Mouse (Mus musculus) cerebellum, adult 11-12 months (tissue): ENCODE results near the gene Rab5if.
"Not testable (repeated sequence)": the region's sequence is repeated elsewhere in the genome, so short reads cannot be mapped to it uniquely, and the experiment has no call there.

Experiments
- DNase-seq: peaks from one replicate; pipeline ENCODE4 v3.0.0; 2022

Gene Rab5if

GRCm38 (mm10) chr2:156892821-156893220, 29.9 kb downstream of the Rab5if start:
- DNase-seq, result no peak

GRCm38 (mm10) chr2:156894496-156895265, 31.8 kb downstream of the Rab5if start:
- DNase-seq, result no peak

- DNase-seq, result no peak
Observed at GRCm38 (mm10) chr2:156896384-156896914, 33.5 kb downstream of the Rab5if start.

- DNase-seq, result no peak
Observed at GRCm38 (mm10) chr2:156897034-156897433, 34.1 kb downstream of the Rab5if start.

- DNase-seq, result no peak
Observed at GRCm38 (mm10) chr2:156898374-156898773, 35.4 kb downstream of the Rab5if start.

- no peak for DNase-seq
Observed at GRCm38 (mm10) chr2:156899184-156899583, 36.3 kb downstream of the Rab5if start.

- no peak for DNase-seq
Observed at GRCm38 (mm10) chr2:156901344-156901743, 38.4 kb downstream of the Rab5if start.

- no peak for DNase-seq
Observed at GRCm38 (mm10) chr2:156901883-156902282, 39.0 kb downstream of the Rab5if start.

- DNase-seq, result not testable (repeated sequence)
Observed at GRCm38 (mm10) chr2:156902411-156902810, 39.5 kb downstream of the Rab5if start.

GRCm38 (mm10) chr2:156903367-156903766, 40.4 kb downstream of the Rab5if start:
- DNase-seq, result peak; percentile 47

GRCm38 (mm10) chr2:156904976-156905717, 42.2 kb downstream of the Rab5if start:
- DNase-seq, result peak; percentile 74

GRCm38 (mm10) chr2:156905931-156906330, 43.0 kb downstream of the Rab5if start:
- peak; percentile 93 for DNase-seq

- no peak for DNase-seq
Observed at GRCm38 (mm10) chr2:156913191-156913590, 50.3 kb downstream of the Rab5if start.

GRCm38 (mm10) chr2:156915559-156915958, 52.6 kb downstream of the Rab5if start:
- no peak for DNase-seq

- DNase-seq, result no peak
Observed at GRCm38 (mm10) chr2:156916419-156917125, 53.6 kb downstream of the Rab5if start.

GRCm38 (mm10) chr2:156918562-156918961, 55.6 kb downstream of the Rab5if start:
- DNase-seq, result no peak

- DNase-seq, result not testable (repeated sequence)
Observed at GRCm38 (mm10) chr2:156919191-156919590, 56.3 kb downstream of the Rab5if start.

- no peak for DNase-seq
Observed at GRCm38 (mm10) chr2:156919796-156920195, 56.9 kb downstream of the Rab5if start.

- DNase-seq, result no peak
Observed at GRCm38 (mm10) chr2:156923057-156923456, 60.1 kb downstream of the Rab5if start.
